In genomic region chr3:43923497-43923896, GRCm38 (mm10) we compare ENCODE assay signal across 12 mouse cellular contexts.
"Had no signal": no experiment of that assay in that cellular context is flagged by ENCODE, and none has a peak within 500 bp of the region (broad histone marks: within the 10 kb centered on the region; RNA-seq: fewer than 3 reads in every experiment).

No protein-coding gene starts in this region.

- H3K4me2 ChIP-seq: kidney, embryonic 15.5 days; liver, embryonic 11.5 days; liver, embryonic 15.5 days; neural tube, embryonic 13.5 days; stomach, embryonic 15.5 days had no signal

- H3K36me3 ChIP-seq: kidney, embryonic 15.5 days; limb, embryonic 10.5 days; liver, embryonic 15.5 days; neural tube, embryonic 13.5 days; stomach, embryonic 15.5 days had no signal

- H3K9me3 ChIP-seq: kidney, embryonic 15.5 days; limb, embryonic 10.5 days; liver, embryonic 15.5 days; neural tube, embryonic 13.5 days; stomach, embryonic 15.5 days had no signal

- ATAC-seq: lung, postnatal 0 days had no signal

- H3K27ac ChIP-seq: kidney, embryonic 15.5 days; limb, embryonic 10.5 days; liver, embryonic 15.5 days; neural tube, embryonic 13.5 days; stomach, embryonic 15.5 days had no signal

- H3K9ac ChIP-seq: kidney, embryonic 15.5 days; liver, embryonic 15.5 days; neural tube, embryonic 13.5 days; stomach, embryonic 15.5 days had no signal

- DNase-seq: kidney, postnatal 14 days; lung, adult 2 months; lung, postnatal 36 days; right cerebral cortex, postnatal 14 days; thymus, postnatal 4 days had no signal

- H3K4me1 ChIP-seq: kidney, embryonic 15.5 days; limb, embryonic 10.5 days; liver, embryonic 15.5 days; neural tube, embryonic 13.5 days; stomach, embryonic 15.5 days had no signal

- H3K27me3 ChIP-seq: kidney, embryonic 15.5 days; liver, embryonic 15.5 days; neural tube, embryonic 13.5 days; stomach, embryonic 15.5 days had no signal

- H3K4me3 ChIP-seq: kidney, embryonic 15.5 days; limb, embryonic 10.5 days; liver, embryonic 15.5 days; neural tube, embryonic 13.5 days; stomach, embryonic 15.5 days had no signal
